Mouse (Mus musculus): ENCODE results near the gene Haghl. TPM values are rescaled to one million over a fixed set of nuclear protein-coding genes. Genes with fewer than 3 reads are reported as not detected.

The Haghl gene
- polyA plus RNA-seq, 1 experiment, result 0.59 TPM

GRCm38 (mm10) chr17:25781339-25781738 lies 4.1 kb downstream of the Haghl start:
- Histone ChIP-seq H3K4me1 (ENCODE audit: control insufficient read depth) (peaks cover 21% of the 10 kb centered on the region), H3K4me3 (replicated peaks) (no peak overlapping the region), H3K36me3 (ENCODE audit: control insufficient read depth) (peaks cover 72% of the 10 kb centered on the region), H3K27me3 (ENCODE audit: control insufficient read depth) (no peaks in the 10 kb centered on the region), H3K9me3 (ENCODE audit: control insufficient read depth, low read length) (no peaks in the 10 kb centered on the region)
- TF ChIP-seq TAL1 (IDR thresholded peaks at IDR 0.05; ENCODE audit: low read length) (no peak), GATA1 (IDR thresholded peaks at IDR 0.05; ENCODE audit: low read length) (no peak)

GRCm38 (mm10) chr17:25777948-25778347 lies 7.5 kb downstream of the Haghl start:
- TF ChIP-seq TAL1 (IDR thresholded peaks at IDR 0.05; ENCODE audit: low read length) (no peak), GATA1 (IDR thresholded peaks at IDR 0.05; ENCODE audit: low read length) (no peak)
- Histone ChIP-seq H3K4me1 (ENCODE audit: control insufficient read depth) (peaks cover 21% of the 10 kb centered on the region), H3K27me3 (ENCODE audit: control insufficient read depth) (no peaks in the 10 kb centered on the region; the same call in 1 of the 2 replicates), H3K9me3 (ENCODE audit: control insufficient read depth, low read length) (no peaks in the 10 kb centered on the region), H3K4me3 (replicated peaks) (no peak overlapping the region), H3K36me3 (ENCODE audit: control insufficient read depth) (peaks cover 71% of the 10 kb centered on the region)

GRCm38 (mm10) chr17:25775318-25776062 lies 10.0 kb downstream of the Haghl start:
- peaks cover 21% of the 10 kb centered on the region for H3K4me1 ChIP-seq (ENCODE audit: control insufficient read depth)
- no peak overlapping the region for H3K4me3 ChIP-seq (replicated peaks)
- H3K36me3 ChIP-seq (ENCODE audit: control insufficient read depth), result peaks cover 46% of the 10 kb centered on the region
- H3K27me3 ChIP-seq (ENCODE audit: control insufficient read depth), result peaks cover 3% of the 10 kb centered on the region; the same call in 1 of the 2 replicates
- no peak for TF ChIP-seq GATA1 (IDR thresholded peaks at IDR 0.05; ENCODE audit: low read length)
- TF ChIP-seq TAL1 (IDR thresholded peaks at IDR 0.05; ENCODE audit: low read length), result no peak
- no peaks in the 10 kb centered on the region for H3K9me3 ChIP-seq (ENCODE audit: control insufficient read depth, low read length)

GRCm38 (mm10) chr17:25773549-25774120 lies 11.8 kb downstream of the Haghl start, which contains the start of gene Narfl:
TSS of gene Narfl (plus strand) at chr17:25773776.
- H3K4me3 ChIP-seq (replicated peaks), result peak within 1 kb of the TSS; percentile 76
- no peaks in the 10 kb centered on the region for H3K9me3 ChIP-seq (ENCODE audit: control insufficient read depth, low read length)
- peaks cover 21% of the 10 kb centered on the region for H3K4me1 ChIP-seq (ENCODE audit: control insufficient read depth)
- no peak for TF ChIP-seq TAL1 (IDR thresholded peaks at IDR 0.05; ENCODE audit: low read length)
- TF ChIP-seq GATA1 (IDR thresholded peaks at IDR 0.05; ENCODE audit: low read length), result no peak
- H3K27me3 ChIP-seq (ENCODE audit: control insufficient read depth), result peaks cover 7% of the 10 kb centered on the region
- H3K36me3 ChIP-seq (ENCODE audit: control insufficient read depth), result peaks cover 29% of the 10 kb centered on the region

GRCm38 (mm10) chr17:25769331-25769730 lies 16.1 kb downstream of the Haghl start:
- H3K4me1 ChIP-seq (ENCODE audit: control insufficient read depth), result peaks cover 9% of the 10 kb centered on the region
- no peaks in the 10 kb centered on the region for H3K9me3 ChIP-seq (ENCODE audit: control insufficient read depth, low read length)
- TF ChIP-seq GATA1 (IDR thresholded peaks at IDR 0.05; ENCODE audit: low read length), result no peak
- no peak for TF ChIP-seq TAL1 (IDR thresholded peaks at IDR 0.05; ENCODE audit: low read length)
- no peaks in the 10 kb centered on the region for H3K36me3 ChIP-seq (ENCODE audit: control insufficient read depth)
- H3K4me3 ChIP-seq (replicated peaks), result no peak overlapping the region
- H3K27me3 ChIP-seq (ENCODE audit: control insufficient read depth), result peaks cover 11% of the 10 kb centered on the region

- no peaks in the 10 kb centered on the region for H3K4me1 ChIP-seq (ENCODE audit: control insufficient read depth)
- peaks cover 8% of the 10 kb centered on the region for H3K27me3 ChIP-seq (ENCODE audit: control insufficient read depth)
- TF ChIP-seq TAL1 (IDR thresholded peaks at IDR 0.05; ENCODE audit: low read length) (no peak), GATA1 (IDR thresholded peaks at IDR 0.05; ENCODE audit: low read length) (no peak)
- no peaks in the 10 kb centered on the region for H3K36me3 ChIP-seq (ENCODE audit: control insufficient read depth)
- H3K9me3 ChIP-seq (ENCODE audit: control insufficient read depth, low read length), result no peaks in the 10 kb centered on the region
- no peak overlapping the region for H3K4me3 ChIP-seq (replicated peaks)
Observed at GRCm38 (mm10) chr17:25765886-25766285, 19.6 kb downstream of the Haghl start.

GRCm38 (mm10) chr17:25762591-25762990 lies 22.9 kb downstream of the Haghl start:
- TF ChIP-seq TAL1 (IDR thresholded peaks at IDR 0.05; ENCODE audit: low read length), result no peak
- no peak for TF ChIP-seq GATA1 (IDR thresholded peaks at IDR 0.05; ENCODE audit: low read length)
- Histone ChIP-seq H3K9me3 (ENCODE audit: control insufficient read depth, low read length) (no peaks in the 10 kb centered on the region), H3K4me1 (ENCODE audit: control insufficient read depth) (no peaks in the 10 kb centered on the region), H3K27me3 (ENCODE audit: control insufficient read depth) (peaks cover 7% of the 10 kb centered on the region), H3K4me3 (replicated peaks) (no peak overlapping the region), H3K36me3 (ENCODE audit: control insufficient read depth) (no peaks in the 10 kb centered on the region)

- Histone ChIP-seq H3K4me1 (ENCODE audit: control insufficient read depth) (no peaks in the 10 kb centered on the region), H3K36me3 (ENCODE audit: control insufficient read depth) (no peaks in the 10 kb centered on the region), H3K27me3 (ENCODE audit: control insufficient read depth) (0 out of 2 replicates have a peak, but pooled peaks cover 3% of the 10 kb centered on the region), H3K9me3 (ENCODE audit: control insufficient read depth, low read length) (no peaks in the 10 kb centered on the region), H3K4me3 (replicated peaks) (no peak overlapping the region)
- TF ChIP-seq TAL1 (IDR thresholded peaks at IDR 0.05; ENCODE audit: low read length) (no peak), GATA1 (IDR thresholded peaks at IDR 0.05; ENCODE audit: low read length) (no peak)
Observed at GRCm38 (mm10) chr17:25761561-25761970, 23.9 kb downstream of the Haghl start.

GRCm38 (mm10) chr17:25760148-25760547 lies 25.3 kb downstream of the Haghl start:
- Histone ChIP-seq H3K4me3 (replicated peaks) (no peak overlapping the region), H3K36me3 (ENCODE audit: control insufficient read depth) (no peaks in the 10 kb centered on the region), H3K9me3 (ENCODE audit: control insufficient read depth, low read length) (no peaks in the 10 kb centered on the region), H3K27me3 (ENCODE audit: control insufficient read depth) (0 out of 2 replicates have a peak, but pooled peaks cover 3% of the 10 kb centered on the region), H3K4me1 (ENCODE audit: control insufficient read depth) (no peaks in the 10 kb centered on the region)
- TF ChIP-seq GATA1 (IDR thresholded peaks at IDR 0.05; ENCODE audit: low read length) (no peak), TAL1 (IDR thresholded peaks at IDR 0.05; ENCODE audit: low read length) (no peak)

Measured in erythroblast, embryonic 14.5 days (primary cell).